Mouse (Mus musculus) midbrain, embryonic 14.5 days (tissue): ENCODE data around the gene Ric8a. TPM values are rescaled to one million over a fixed set of nuclear protein-coding genes. Genes with fewer than 3 reads are reported as not detected.

Source experiments
- ATAC-seq: fragments of 200-750 bp; cut with Nextera tagmentation; 2 replicates; pipeline ENCODE4 v1.8.0; 2017; ENCODE audit warnings: moderate number of reproducible peaks, moderate library complexity; ENCODE audit not compliant: low FRiP score, low TSS enrichment
- DNase-seq: peaks from one replicate; pipeline ENCODE4 v3.0.0-alpha.2; 2015
- H3K27ac ChIP-seq: fragments of 300-500 bp; sonication (generic); replicated peaks from 2 replicates; pipeline ENCODE4 v1.5.1; 2014; ENCODE audit warnings: mild to moderate bottlenecking, low read depth, low read length, moderate library complexity
- H3K27me3 ChIP-seq: fragments of 300-500 bp; sonication (generic); 2 replicates; pipeline ENCODE4 v1.6.1; 2014; ENCODE audit warnings: low read length, control low read depth, mixed read lengths; ENCODE audit not compliant: control insufficient read depth, insufficient read depth
- H3K36me3 ChIP-seq: fragments of 300-500 bp; sonication (generic); 2 replicates; pipeline ENCODE4 v1.6.1; 2014; ENCODE audit warnings: low read length, control low read depth; ENCODE audit not compliant: control insufficient read depth, insufficient read depth
- H3K4me1 ChIP-seq: fragments of 300-500 bp; sonication (generic); 2 replicates; pipeline ENCODE4 v1.6.1; 2014; ENCODE audit warnings: mild to moderate bottlenecking, antibody characterized with exemption, low read length, control low read depth; ENCODE audit not compliant: control insufficient read depth, insufficient read depth
- H3K4me2 ChIP-seq: fragments of 300-500 bp; sonication (generic); 2 replicates; pipeline ENCODE4 v1.6.1; 2014; ENCODE audit warnings: mild to moderate bottlenecking, low read length, moderate library complexity
- H3K4me3 ChIP-seq: fragments of 300-500 bp; sonication (generic); replicated peaks from 2 replicates; pipeline ENCODE4 v1.5.1; 2014; ENCODE audit warnings: low read depth, low read length
- H3K9ac ChIP-seq: fragments of 300-500 bp; sonication (generic); replicated peaks from 2 replicates; pipeline ENCODE4 v1.6.1; 2014; ENCODE audit warnings: mild to moderate bottlenecking, low read length, moderate library complexity
- H3K9me3 ChIP-seq: fragments of 300-500 bp; sonication (generic); 2 replicates; pipeline ENCODE4 v1.6.1; 2016; ENCODE audit warnings: low read length, control low read depth, mixed read lengths; ENCODE audit not compliant: control insufficient read depth
- WGBS: fragments of 180-500 bp; shearing (Covaris S2); extraction: QIAGEN DNeasy Blood & Tissue Kit; methylation state at CpG from one replicate; pipeline ENCODE4 v1.1.7; 2014; 5-methylcytosine and 5-hydroxymethylcytosine counted together
- polyA plus RNA-seq: library from polyadenylated mRNA; unstranded; fragments of >200 nt; fragmentation: Nextera tagmentation; extraction: Ambion mirVana; gene quantifications from 2 replicates; pipeline ENCODE4 v1.2.1, GENCODE M21; 2014

Gene Ric8a
- polyA plus RNA-seq, 1 experiment from 2014 or later, result 99.6 TPM

- Histone ChIP-seq H3K4me1 (peaks cover 22% of the 10 kb centered on the region), H3K9me3 (no peaks in the 10 kb centered on the region), H3K27ac (no peak overlapping the region), H3K4me3 (no peak overlapping the region), H3K4me2 (peak overlapping the region; percentile 92; the same call in 1 of the 2 replicates), H3K36me3 (peaks cover 47% of the 10 kb centered on the region), H3K27me3 (no peaks in the 10 kb centered on the region), H3K9ac (no peak overlapping the region)
- WGBS, result 93% methylated on average over 18 of the region's 18 CpGs
- no peak for DNase-seq
- no peak for ATAC-seq
These were observed 2.3 kb upstream of the Ric8a start for GRCm38 (mm10) chr7:140854483-140854882.

GRCm38 (mm10) chr7:140855181-140855580, 1.6 kb upstream of the Ric8a start:
- Histone ChIP-seq H3K27me3 (no peaks in the 10 kb centered on the region), H3K36me3 (peaks cover 54% of the 10 kb centered on the region), H3K9me3 (no peaks in the 10 kb centered on the region), H3K4me2 (peak overlapping the region; percentile 92), H3K9ac (peak overlapping the region; percentile 90; the same call in 1 of the 2 replicates), H3K27ac (no peak overlapping the region), H3K4me1 (peaks cover 22% of the 10 kb centered on the region), H3K4me3 (peak overlapping the region; percentile 85)
- WGBS, result 80% methylated on average over 9 of the region's 9 CpGs
- no peak for ATAC-seq
- no peak for DNase-seq

- 1% methylated on average over 51 of the region's 51 CpGs for WGBS
- Histone ChIP-seq H3K9ac (peak within 1 kb of the TSS; percentile 90), H3K27me3 (no peaks in the 10 kb centered on the region), H3K4me2 (peak within 1 kb of the TSS; percentile 92), H3K27ac (peak within 1 kb of the TSS; percentile 91), H3K4me3 (peak within 1 kb of the TSS; percentile 85), H3K36me3 (peaks cover 62% of the 10 kb centered on the region), H3K9me3 (no peaks in the 10 kb centered on the region), H3K4me1 (peaks cover 22% of the 10 kb centered on the region)
- ATAC-seq (peak; percentile 79), DNase-seq (peak; percentile 93)
These were observed 635 bp upstream of the Ric8a start, which contains the start of gene Gm45785 for GRCm38 (mm10) chr7:140855860-140856784. Gene Gm45785, minus strand, starts transcription at chr7:140856331.

- Histone ChIP-seq H3K27me3 (no peaks in the 10 kb centered on the region), H3K4me2 (peak within 1 kb of the TSS; percentile 92), H3K9ac (peak within 1 kb of the TSS; percentile 90), H3K27ac (peak within 1 kb of the TSS; percentile 91), H3K36me3 (peaks cover 63% of the 10 kb centered on the region), H3K4me1 (peaks cover 22% of the 10 kb centered on the region), H3K4me3 (peak within 1 kb of the TSS; percentile 85), H3K9me3 (no peaks in the 10 kb centered on the region)
- peak; percentile 28 for ATAC-seq
- WGBS, result 40% methylated on average over 40 of the region's 40 CpGs
- no peak for DNase-seq
These were observed 1.1 kb downstream of the Ric8a start, which contains the start of gene Bet1l for GRCm38 (mm10) chr7:140857550-140858505. Gene Bet1l, minus strand, starts transcription at chr7:140857577.

GRCm38 (mm10) chr7:140858746-140859145, 2.0 kb downstream of the Ric8a start:
- Histone ChIP-seq H3K27ac (no peak overlapping the region), H3K27me3 (no peaks in the 10 kb centered on the region), H3K9ac (peak overlapping the region; percentile 90; the same call in 1 of the 2 replicates), H3K4me3 (peak overlapping the region; percentile 85), H3K9me3 (no peaks in the 10 kb centered on the region), H3K4me1 (peaks cover 22% of the 10 kb centered on the region), H3K4me2 (peak overlapping the region; percentile 92), H3K36me3 (peaks cover 63% of the 10 kb centered on the region)
- DNase-seq, result no peak
- WGBS, result 96% methylated on average over 8 of the region's 8 CpGs
- ATAC-seq, result no peak

- Histone ChIP-seq H3K27ac (no peak overlapping the region), H3K4me1 (peaks cover 21% of the 10 kb centered on the region), H3K4me3 (no peak overlapping the region), H3K27me3 (no peaks in the 10 kb centered on the region), H3K4me2 (no peak overlapping the region), H3K9me3 (no peaks in the 10 kb centered on the region), H3K36me3 (peaks cover 67% of the 10 kb centered on the region), H3K9ac (no peak overlapping the region)
- ATAC-seq, result no peak
- DNase-seq, result no peak
- WGBS, result 63% methylated on average over 6 of the region's 6 CpGs
These were observed 3.2 kb downstream of the Ric8a start for GRCm38 (mm10) chr7:140859997-140860396.

- Histone ChIP-seq H3K9me3 (no peaks in the 10 kb centered on the region), H3K27me3 (no peaks in the 10 kb centered on the region), H3K9ac (no peak overlapping the region), H3K4me3 (no peak overlapping the region), H3K27ac (no peak overlapping the region), H3K4me1 (peaks cover 14% of the 10 kb centered on the region), H3K4me2 (no peak overlapping the region), H3K36me3 (peaks cover 71% of the 10 kb centered on the region)
- 86% methylated on average over 5 of the region's 5 CpGs for WGBS
- DNase-seq, result no peak
- ATAC-seq, result no peak
These were observed 4.0 kb downstream of the Ric8a start for GRCm38 (mm10) chr7:140860728-140861127.

GRCm38 (mm10) chr7:140864761-140865160, 8.0 kb downstream of the Ric8a start:
- Histone ChIP-seq H3K36me3 (peaks cover 71% of the 10 kb centered on the region), H3K27ac (no peak overlapping the region), H3K9me3 (no peaks in the 10 kb centered on the region), H3K4me2 (no peak overlapping the region), H3K4me3 (no peak overlapping the region), H3K4me1 (no peaks in the 10 kb centered on the region), H3K27me3 (no peaks in the 10 kb centered on the region), H3K9ac (no peak overlapping the region)
- ATAC-seq (no peak), DNase-seq (no peak)
- 91% methylated on average over 12 of the region's 12 CpGs for WGBS
